Mouse (Mus musculus): ENCODE data around the gene Tbc1d1. TPM values are rescaled to one million over a fixed set of nuclear protein-coding genes. Genes with fewer than 3 reads are reported as not detected.

Tbc1d1 gene
- polyA plus RNA-seq, 3 experiments from 2014 or later, result 28.0 to 49.0 (median 34.6) TPM

- no peak for ATAC-seq
Measured at GRCm38 (mm10) chr5:64238894-64239652, 83.0 kb downstream of the Tbc1d1 start.

GRCm38 (mm10) chr5:64240941-64241682 is 85.0 kb downstream of the Tbc1d1 start:
- no peak for ATAC-seq

- no peak for ATAC-seq
Measured at GRCm38 (mm10) chr5:64241867-64242266, 85.8 kb downstream of the Tbc1d1 start.

GRCm38 (mm10) chr5:64242795-64243455 is 86.8 kb downstream of the Tbc1d1 start:
- ATAC-seq, result no peak

- ATAC-seq, result no peak
Measured at GRCm38 (mm10) chr5:64243666-64244065, 87.6 kb downstream of the Tbc1d1 start.

GRCm38 (mm10) chr5:64244283-64244682 is 88.2 kb downstream of the Tbc1d1 start:
- no peak for ATAC-seq

- no peak for ATAC-seq
Measured at GRCm38 (mm10) chr5:64244745-64245144, 88.6 kb downstream of the Tbc1d1 start.

- ATAC-seq, result no peak
Measured at GRCm38 (mm10) chr5:64251435-64251834, 95.3 kb downstream of the Tbc1d1 start.

GRCm38 (mm10) chr5:64254278-64254677 is 98.2 kb downstream of the Tbc1d1 start:
- no peak for ATAC-seq

GRCm38 (mm10) chr5:64254988-64255387 is 98.9 kb downstream of the Tbc1d1 start:
- ATAC-seq, result no peak

- no peak for ATAC-seq
Measured at GRCm38 (mm10) chr5:64263348-64263747, 107.2 kb downstream of the Tbc1d1 start.

- no peak for ATAC-seq
Measured at GRCm38 (mm10) chr5:64263898-64264478, 107.9 kb downstream of the Tbc1d1 start.

- ATAC-seq, result peak; percentile 72
Measured at GRCm38 (mm10) chr5:64265145-64265544, 109.0 kb downstream of the Tbc1d1 start.

GRCm38 (mm10) chr5:64265906-64266305 is 109.8 kb downstream of the Tbc1d1 start:
- no peak for ATAC-seq

GRCm38 (mm10) chr5:64266534-64266933 is 110.4 kb downstream of the Tbc1d1 start:
- ATAC-seq, result no peak

- ATAC-seq, result no peak
Measured at GRCm38 (mm10) chr5:64267279-64267678, 111.2 kb downstream of the Tbc1d1 start.

- ATAC-seq, result no peak
Measured at GRCm38 (mm10) chr5:64269669-64270068, 113.6 kb downstream of the Tbc1d1 start.

GRCm38 (mm10) chr5:64273517-64273916 is 117.4 kb downstream of the Tbc1d1 start:
- ATAC-seq, result no peak

- no peak for ATAC-seq
Measured at GRCm38 (mm10) chr5:64274296-64274695, 118.2 kb downstream of the Tbc1d1 start.

- ATAC-seq, result peak; percentile 60
Measured at GRCm38 (mm10) chr5:64274738-64275451, 118.8 kb downstream of the Tbc1d1 start.

- no peak for ATAC-seq
Measured at GRCm38 (mm10) chr5:64277646-64278191, 121.6 kb downstream of the Tbc1d1 start.

GRCm38 (mm10) chr5:64279668-64280067 is 123.6 kb downstream of the Tbc1d1 start:
- no peak for ATAC-seq
